Mouse (Mus musculus): ENCODE data around the gene Ctsf. TPM values are rescaled to one million over a fixed set of nuclear protein-coding genes. Genes with fewer than 3 reads are reported as not detected.

Ctsf gene
- total RNA-seq (2023): 0.92 and 1.1 TPM in 2 replicates

GRCm38 (mm10) chr19:4854552-4855469 lies at the start of gene Ctsf:
Gene Ctsf (plus strand): TSS chr19:4855130.

GRCm38 (mm10) chr19:4811063-4811908 lies 43.6 kb upstream of the Ctsf start, which contains the start of the genes Gm21992 and Rbm14:
Gene Gm21992 (minus strand): TSS chr19:4811612.
Gene Rbm14 (minus strand): TSS chr19:4811634.

GRCm38 (mm10) chr19:4839149-4839548 lies 15.8 kb upstream of the Ctsf start, which contains the start of the genes Ccs and Ccdc87:
Gene Ccs (minus strand): TSS chr19:4839332.
Gene Ccdc87 (plus strand): TSS chr19:4839366.

GRCm38 (mm10) chr19:4877785-4878184 lies 22.9 kb downstream of the Ctsf start, which contains the start of gene Actn3:
Gene Actn3 (minus strand): TSS chr19:4877909.

GRCm38 (mm10) chr19:4878405-4879323 lies 23.7 kb downstream of the Ctsf start, which contains the start of gene Zdhhc24:
Gene Zdhhc24 (plus strand): TSS chr19:4878668.

GRCm38 (mm10) chr19:4905979-4906794 lies 51.3 kb downstream of the Ctsf start, which contains the start of gene Bbs1:
Gene Bbs1 (minus strand): TSS chr19:4906628.

Other genes starting within 250 kb of the Ctsf start
- 0.29 and 0.76 TPM in 2 replicates for gene Lrfn4, start 239.5 kb upstream of the Ctsf start, total RNA-seq (2023)
- 11.7 and 17.7 TPM in 2 replicates for gene Rce1, start 229.5 kb upstream of the Ctsf start, total RNA-seq (2023)
- gene Gm960, start 156.5 kb upstream of the Ctsf start, total RNA-seq (2023): not detected in 2 replicates
- 0.05 TPM in 1 of 2 replicates, not detected in the other for gene Sptbn2, start 144.0 kb upstream of the Ctsf start, total RNA-seq (2023)
- gene Rbm4b, start 98.6 kb upstream of the Ctsf start, total RNA-seq (2023): 10.2 and 11.6 TPM in 2 replicates
- gene Rbm4, start 61.2 kb upstream of the Ctsf start, total RNA-seq (2023): 38.2 and 43.7 TPM in 2 replicates
- gene Gm21992, start 43.5 kb upstream of the Ctsf start, total RNA-seq (2023): 11.1 and 17.9 TPM in 2 replicates
- 35.2 and 39.3 TPM in 2 replicates for gene Rbm14, start 43.5 kb upstream of the Ctsf start, total RNA-seq (2023)
- gene Ccs, start 15.8 kb upstream of the Ctsf start, total RNA-seq (2023): 8.4 and 9.7 TPM in 2 replicates
- gene Ccdc87, start 15.8 kb upstream of the Ctsf start, total RNA-seq (2023): not detected in 2 replicates
- gene Actn3, start 22.8 kb downstream of the Ctsf start, total RNA-seq (2023): not detected in 2 replicates
- 2.9 and 5.0 TPM in 2 replicates for gene Zdhhc24, start 23.5 kb downstream of the Ctsf start, total RNA-seq (2023)
- gene Bbs1, start 51.5 kb downstream of the Ctsf start, total RNA-seq (2023): 0.29 TPM in 1 of 2 replicates, not detected in the other
- gene Dpp3, start 73.2 kb downstream of the Ctsf start, total RNA-seq (2023): 49.8 and 60.7 TPM in 2 replicates
- gene Peli3, start 88.0 kb downstream of the Ctsf start, total RNA-seq (2023): not detected in 2 replicates
- 7.8 and 9.4 TPM in 2 replicates for gene Mrpl11, start 107.0 kb downstream of the Ctsf start, total RNA-seq (2023)
- gene Npas4, start 135.2 kb downstream of the Ctsf start, total RNA-seq (2023): not detected in 2 replicates
- 0.88 and 2.3 TPM in 2 replicates for gene Slc29a2, start 168.7 kb downstream of the Ctsf start, total RNA-seq (2023)
- gene B4gat1, start 183.7 kb downstream of the Ctsf start, total RNA-seq (2023): 3.5 and 3.9 TPM in 2 replicates
- gene AC124502.3, start 183.8 kb downstream of the Ctsf start, total RNA-seq (2023): 0.32 TPM in 1 of 2 replicates, not detected in the other
- 48.6 and 55.1 TPM in 2 replicates for gene Brms1, start 186.2 kb downstream of the Ctsf start, total RNA-seq (2023)
- 1.6 and 3.1 TPM in 2 replicates for gene Rin1, start 195.4 kb downstream of the Ctsf start, total RNA-seq (2023)
- not detected in 2 replicates for gene Cd248, start 212.9 kb downstream of the Ctsf start, total RNA-seq (2023)
- gene Tmem151a, start 230.4 kb downstream of the Ctsf start, total RNA-seq (2023): 0.13 and 0.14 TPM in 2 replicates
- 10.0 and 14.1 TPM in 2 replicates for gene Yif1a, start 233.4 kb downstream of the Ctsf start, total RNA-seq (2023)
- gene Cnih2, start 243.4 kb downstream of the Ctsf start, total RNA-seq (2023): 0.93 and 1.0 TPM in 2 replicates